Mouse (Mus musculus): ENCODE measurements around the gene Aspdh. TPM values are rescaled to one million over a fixed set of nuclear protein-coding genes. Genes with fewer than 3 reads are reported as not detected.

Gene Aspdh
- polyA plus RNA-seq, 2 experiments from 2014 or later, result 0.73 TPM; not detected in 1

DNA sequence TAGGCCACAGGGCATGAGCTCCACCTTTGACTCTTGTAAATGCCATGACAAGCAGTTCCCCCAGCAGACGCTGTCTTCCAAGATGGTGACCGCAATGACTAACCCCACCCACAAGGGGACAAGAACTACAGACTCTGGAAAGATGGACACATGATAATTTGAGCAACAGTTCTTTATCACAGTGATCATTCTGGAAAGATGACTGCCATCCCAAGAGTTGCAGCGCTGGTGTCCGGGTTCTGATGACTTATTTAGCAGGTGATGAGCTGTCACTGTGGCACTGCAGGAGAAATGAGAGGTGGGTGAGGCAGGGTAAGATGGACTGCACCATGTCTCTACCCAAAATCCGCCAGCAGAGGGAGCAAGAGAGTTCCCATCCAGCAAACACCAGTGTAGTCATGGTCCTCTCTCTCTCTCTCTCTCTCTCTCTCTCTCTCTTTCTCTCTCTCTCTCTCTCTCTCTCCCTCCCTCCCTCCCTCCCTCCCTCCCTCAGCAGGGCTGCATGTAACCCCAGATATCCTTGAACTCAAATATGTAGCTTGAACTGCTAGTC lies 36.4 kb downstream of the Aspdh start:
- ATAC-seq, result peak; percentile 81

DNA sequence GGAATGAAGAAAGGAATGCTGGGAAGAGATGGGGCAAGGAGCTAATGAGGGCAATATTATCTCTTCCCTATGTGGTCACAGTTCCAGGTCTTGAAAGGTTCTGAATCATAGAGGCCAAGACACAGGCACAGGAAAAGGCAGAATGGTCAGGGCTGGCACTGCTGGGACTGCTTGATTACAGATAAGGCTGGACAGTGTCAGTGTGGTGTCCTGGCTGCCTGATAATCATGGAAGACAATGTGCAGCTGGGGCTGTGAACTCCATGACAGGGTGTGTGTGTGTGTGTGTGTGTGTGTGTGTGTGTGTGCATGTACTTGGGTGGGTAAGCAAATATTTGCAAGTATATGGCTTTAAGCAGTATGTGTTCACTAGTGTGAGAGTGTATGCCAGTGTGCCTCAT lies 42.3 kb downstream of the Aspdh start:
- ATAC-seq, result no peak

Other genes with a start within 250 kb of the Aspdh start
- not detected for gene Klk1b5, start 249.4 kb upstream of the Aspdh start, polyA plus RNA-seq (2017; shearing (Covaris generic))
- gene Klk1, start 240.0 kb upstream of the Aspdh start, polyA plus RNA-seq (2017; shearing (Covaris generic)), result 1 to 10 TPM in 1 of 2 experiments, not detected in 1; 1.0 TPM
- not detected for gene Gm36864, start 229.2 kb upstream of the Aspdh start, polyA plus RNA-seq (2017; shearing (Covaris generic))
- 1 to 10 TPM in 1 of 2 experiments, under 1 TPM in 1; 0.93 to 1.7 TPM for gene 1700028J19Rik, start 218.7 kb upstream of the Aspdh start, polyA plus RNA-seq (2017; shearing (Covaris generic))
- gene 2410002F23Rik, start 218.7 kb upstream of the Aspdh start, polyA plus RNA-seq (2017; shearing (Covaris generic)), result 100 to 1,000 TPM; 101 to 192 TPM
- gene Acp4, start 208.0 kb upstream of the Aspdh start, polyA plus RNA-seq (2017; shearing (Covaris generic)), result not detected
- not detected for gene Gm15517, start 203.9 kb upstream of the Aspdh start, polyA plus RNA-seq (2017; shearing (Covaris generic))
- gene Clec11a, start 158.5 kb upstream of the Aspdh start, polyA plus RNA-seq (2017; shearing (Covaris generic)), result under 1 TPM; 0.35 to 0.66 TPM
- gene Shank1, start 155.1 kb upstream of the Aspdh start, polyA plus RNA-seq (2017; shearing (Covaris generic)), result under 1 TPM; 0.12 to 0.58 TPM
- gene Syt3, start 81.3 kb upstream of the Aspdh start, polyA plus RNA-seq (2017; shearing (Covaris generic)), result not detected
- not detected for gene 1700008O03Rik, start 79.6 kb upstream of the Aspdh start, polyA plus RNA-seq (2017; shearing (Covaris generic))
- gene Lrrc4b, start 36.4 kb upstream of the Aspdh start, polyA plus RNA-seq (2017; shearing (Covaris generic)), result not detected
- 10 to 100 TPM; 54.9 to 76.4 TPM for gene Josd2, start 2.6 kb downstream of the Aspdh start, polyA plus RNA-seq (2017; shearing (Covaris generic))
- gene Emc10, start 31.1 kb downstream of the Aspdh start, polyA plus RNA-seq (2017; shearing (Covaris generic)), result 10 to 100 TPM; 15.2 to 16.1 TPM
- 1 to 10 TPM; 3.9 to 5.4 TPM for gene Fam71e1, start 31.2 kb downstream of the Aspdh start, polyA plus RNA-seq (2017; shearing (Covaris generic))
- gene Mybpc2, start 59.3 kb downstream of the Aspdh start, polyA plus RNA-seq (2017; shearing (Covaris generic)), result not detected
- 1 to 10 TPM in 1 of 2 experiments, under 1 TPM in 1; 0.11 to 4.2 TPM for gene Spib, start 66.7 kb downstream of the Aspdh start, polyA plus RNA-seq (2017; shearing (Covaris generic))
- gene Pold1, start 83.5 kb downstream of the Aspdh start, polyA plus RNA-seq (2017; shearing (Covaris generic)), result 10 to 100 TPM; 18.4 to 45.5 TPM
- gene Nr1h2, start 88.6 kb downstream of the Aspdh start, polyA plus RNA-seq (2017; shearing (Covaris generic)), result 10 to 100 TPM; 42.2 to 57.7 TPM
- gene Napsa, start 107.0 kb downstream of the Aspdh start, polyA plus RNA-seq (2017; shearing (Covaris generic)), result 1 to 10 TPM in 1 of 2 experiments, under 1 TPM in 1; 0.52 to 6.7 TPM
- gene Kcnc3, start 125.3 kb downstream of the Aspdh start, polyA plus RNA-seq (2017; shearing (Covaris generic)), result under 1 TPM in 1 of 2 experiments, not detected in 1; 0.42 TPM
- gene Myh14, start 205.5 kb downstream of the Aspdh start, polyA plus RNA-seq (2017; shearing (Covaris generic)), result not detected
- gene Izumo2, start 243.4 kb downstream of the Aspdh start, polyA plus RNA-seq (2017; shearing (Covaris generic)), result not detected